Mouse (Mus musculus): Measurements from ENCODE around the gene Alg3. TPM values are rescaled to one million over a fixed set of nuclear protein-coding genes. Genes with fewer than 3 reads are reported as not detected.

Gene Alg3
- total RNA-seq, 2 experiments from 2014 or later, result 12.7 to 14.0 TPM

DNA sequence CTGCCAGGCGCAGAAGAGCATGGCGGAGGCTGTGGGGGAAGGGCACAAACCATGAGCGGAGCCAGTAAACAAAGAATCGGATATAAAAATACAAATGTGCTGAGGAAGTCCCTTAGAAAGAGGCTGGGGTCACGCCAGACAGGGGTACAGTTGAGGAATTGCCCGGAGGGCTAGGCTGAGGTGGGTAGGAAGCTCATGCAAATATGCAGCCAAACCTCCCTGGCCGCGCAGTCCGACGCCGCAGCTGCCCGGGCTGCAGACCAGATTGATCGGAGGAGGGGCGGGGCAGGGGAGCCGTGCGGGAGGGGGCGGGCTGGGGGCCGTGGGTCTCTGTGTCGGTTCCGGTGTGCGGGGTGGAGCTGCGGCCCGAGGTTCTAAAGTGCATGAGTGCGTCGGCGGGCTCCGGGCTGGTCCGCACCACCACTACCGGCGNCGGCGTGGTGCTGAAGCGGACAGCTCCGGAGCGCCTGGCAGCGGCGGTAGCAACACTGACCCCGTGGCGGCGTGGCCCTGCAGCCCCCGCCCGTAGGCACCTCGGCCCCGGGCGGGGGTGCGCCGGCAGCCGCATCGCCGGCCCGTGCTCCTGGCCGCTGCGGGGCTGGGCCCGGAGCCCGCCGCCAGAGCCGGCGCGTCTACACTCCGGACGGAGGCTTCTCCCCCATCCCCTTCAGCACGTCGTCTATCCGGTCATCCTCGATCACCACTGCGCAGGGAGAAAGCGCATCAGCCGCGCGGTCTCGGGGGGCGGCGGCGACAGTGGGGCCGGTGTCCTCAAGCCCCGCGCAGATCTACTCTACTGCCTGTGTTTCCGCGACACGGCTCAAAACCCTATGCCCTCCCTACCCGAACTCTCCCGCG is 8.2 kb upstream of the Alg3 start:
- DNase-seq (ENCODE audit: extremely low spot score in 1 of 2, low spot score in 2 of 2), result peak in 1 of 2 experiments; percentile 46
- intact Hi-C loops (cut with DNase I), result no loop called here

DNA sequence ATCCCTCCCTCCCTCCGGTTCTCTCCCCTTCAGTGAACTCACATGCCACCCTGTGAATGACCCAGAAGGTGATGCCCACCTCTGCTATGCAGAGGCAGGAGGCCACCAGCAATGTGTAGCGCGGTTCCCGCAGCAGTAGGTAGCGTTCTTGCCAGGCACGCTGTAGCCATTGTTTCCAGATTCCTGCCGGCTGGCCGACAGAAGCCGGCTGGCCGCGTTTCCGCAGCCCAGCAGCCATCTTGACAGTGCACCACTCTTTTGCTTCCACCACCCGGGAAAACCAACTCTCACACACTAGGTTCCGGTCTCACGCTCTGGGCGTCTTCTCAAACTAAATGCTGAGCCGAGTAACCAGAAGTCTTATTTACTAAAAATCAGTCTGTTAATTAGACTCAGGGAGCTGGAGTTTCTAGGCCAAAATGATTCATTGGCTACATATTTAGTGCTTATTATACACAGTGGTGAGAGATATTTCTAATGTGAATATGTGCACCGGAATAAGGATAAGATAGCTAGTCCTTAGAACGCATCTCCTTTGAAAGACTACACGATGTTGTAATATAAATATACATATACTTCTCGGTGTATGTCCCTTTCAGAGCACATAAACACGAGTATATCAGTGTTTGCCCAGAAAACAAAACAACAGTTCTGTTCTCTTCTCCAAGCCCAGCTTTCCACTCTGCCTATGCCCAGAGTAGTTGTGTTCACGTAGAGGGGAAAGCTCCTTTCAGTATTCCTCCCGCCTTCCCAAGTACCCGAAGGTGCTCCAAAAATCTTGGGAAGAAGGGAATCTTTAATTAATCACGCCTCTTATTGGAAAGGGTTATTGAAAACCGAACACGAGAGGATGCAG is 806 bp downstream of the Alg3 start:
- DNase-seq (ENCODE audit: extremely low spot score in 1 of 2, low spot score in 2 of 2), result peak; percentile 80 to 83
- intact Hi-C loops (cut with DNase I), result no loop called here

DNA sequence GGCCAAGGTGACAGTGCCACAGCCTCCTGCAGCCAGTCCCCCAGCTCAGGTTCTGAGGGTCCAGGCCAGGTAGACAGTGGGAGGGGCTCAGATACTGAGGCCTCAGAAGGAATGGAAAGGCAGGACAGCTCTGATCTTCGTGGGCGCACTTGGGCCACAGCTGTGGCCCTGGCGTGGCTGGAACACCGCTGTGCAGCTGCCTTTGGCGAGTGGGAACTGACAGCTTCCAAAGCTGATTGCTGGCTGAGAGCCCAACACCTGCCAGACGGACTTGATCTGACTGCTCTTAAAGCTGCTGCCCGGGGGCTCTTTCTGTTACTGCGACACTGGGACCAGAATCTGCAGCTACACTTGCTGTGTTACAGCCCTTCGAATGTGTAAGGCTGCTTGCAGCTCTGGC is 6.8 kb downstream of the Alg3 start:
- no peak for DNase-seq (ENCODE audit: extremely low spot score in 1 of 2, low spot score in 2 of 2)
- intact Hi-C loops (cut with DNase I), result no loop called here

DNA sequence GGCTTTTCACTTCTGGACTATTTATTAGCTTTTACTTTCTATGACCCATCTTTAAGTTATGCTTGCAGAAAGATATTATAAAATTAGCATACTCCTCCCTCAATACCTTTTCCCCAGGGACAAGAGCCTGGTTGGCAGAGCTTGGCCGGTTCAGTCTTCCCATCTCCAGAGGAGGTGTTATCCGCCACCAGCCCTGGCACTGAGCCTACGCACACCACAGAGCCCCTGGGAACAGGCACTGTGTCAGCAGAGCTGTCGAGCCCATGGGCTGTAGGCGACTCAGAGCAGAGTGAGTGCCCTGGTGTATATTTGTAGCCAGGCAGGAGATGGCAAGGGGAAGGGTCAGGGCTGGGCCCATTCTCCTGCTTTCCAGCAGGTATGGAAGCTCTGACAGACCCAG is 11.0 kb downstream of the Alg3 start:
- no peak for DNase-seq (ENCODE audit: extremely low spot score in 1 of 2, low spot score in 2 of 2)

DNA sequence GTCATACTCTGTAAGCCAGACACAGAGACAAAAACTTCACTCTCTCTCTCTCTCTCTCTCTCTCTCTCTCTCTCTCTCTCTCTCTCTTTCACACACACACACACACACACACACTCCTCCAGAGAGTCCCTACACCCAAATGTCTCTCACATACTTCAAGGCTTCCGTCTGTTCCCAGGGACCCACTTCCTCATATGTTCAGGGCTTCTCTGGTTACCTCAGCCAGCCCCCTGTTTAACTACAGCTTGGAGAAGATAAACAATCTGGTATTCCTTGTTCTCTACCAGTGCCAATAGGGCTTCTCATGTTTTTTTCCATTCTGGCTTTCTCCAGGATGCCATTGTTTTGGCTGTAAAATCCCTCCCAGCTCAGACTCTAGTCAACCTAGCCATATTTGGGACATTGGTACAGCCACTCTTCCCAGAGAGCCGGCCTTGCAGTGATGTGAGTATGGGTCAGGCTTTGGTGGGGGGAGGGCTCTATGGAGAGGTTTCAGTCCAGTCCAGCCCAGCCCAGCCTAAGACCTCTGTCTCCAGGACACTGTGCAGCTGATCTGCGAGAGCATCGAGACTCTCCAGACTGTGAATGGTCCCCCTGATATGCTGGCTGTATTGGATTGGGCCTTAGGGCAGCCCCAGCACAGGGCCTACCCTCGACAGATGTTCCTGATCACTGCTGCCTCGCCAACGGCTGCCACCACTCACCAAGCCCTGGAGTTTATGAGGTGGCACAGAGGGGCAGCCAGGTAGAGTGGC is 14.7 kb downstream of the Alg3 start:
- no peak for DNase-seq (ENCODE audit: extremely low spot score in 1 of 2, low spot score in 2 of 2)
- intact Hi-C loops (cut with DNase I), result no loop called here

More for the DNA sequence above, 11.0 kb downstream of the Alg3 start:
- intact Hi-C loops (cut with DNase I), result no loop called here

DNA sequence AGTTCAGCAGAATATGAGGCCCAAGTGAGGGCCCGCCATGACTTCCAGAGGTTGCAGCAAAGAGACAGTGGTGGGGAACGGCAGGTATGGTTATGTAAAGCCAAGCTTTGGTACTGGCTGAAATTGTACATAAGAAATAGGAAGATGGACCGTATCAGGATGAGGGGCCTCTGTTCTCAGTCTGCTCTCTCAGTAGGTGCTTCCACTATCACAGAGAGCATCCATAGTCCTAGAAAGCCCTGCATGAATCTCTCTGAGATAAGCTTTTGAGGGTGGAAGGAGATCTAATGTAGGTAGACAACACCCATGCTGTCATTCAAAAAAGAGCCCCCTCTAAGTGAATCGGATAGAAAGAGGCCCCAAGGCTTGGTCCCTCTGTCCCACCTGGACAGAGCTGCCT is 15.8 kb downstream of the Alg3 start:
- DNase-seq (ENCODE audit: extremely low spot score in 1 of 2, low spot score in 2 of 2), result no peak
- intact Hi-C loops (cut with DNase I), result no loop called here

DNA sequence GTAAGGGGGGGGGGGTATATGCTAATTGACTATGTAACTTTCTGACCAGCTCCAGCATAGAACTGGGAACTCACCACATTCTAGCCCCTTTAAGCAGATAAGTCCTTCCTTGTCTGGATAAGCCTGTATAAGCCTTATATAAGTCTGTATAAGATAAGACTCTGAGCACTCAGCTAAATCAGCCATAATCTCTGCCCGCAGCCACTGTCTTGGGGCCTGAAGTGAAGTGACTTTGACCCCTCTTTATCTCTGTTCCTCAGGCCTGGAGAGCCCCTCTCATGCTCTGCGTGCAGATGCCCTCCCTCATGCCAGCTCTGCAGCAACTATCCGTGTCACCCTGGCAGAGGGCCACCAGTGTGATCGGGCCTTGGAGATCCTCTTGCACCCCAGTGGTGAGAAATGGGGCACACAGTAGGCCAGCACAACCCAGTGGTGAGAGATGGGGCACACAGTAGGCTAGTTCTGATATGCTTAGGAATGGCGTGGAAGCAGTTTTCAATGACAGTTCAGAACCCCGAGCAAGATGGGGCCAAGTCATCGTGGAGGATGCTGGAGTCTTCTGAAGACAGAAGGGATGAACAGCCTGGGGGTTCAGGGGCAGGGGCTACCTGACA is 16.4 kb downstream of the Alg3 start:
- intact Hi-C loops (cut with DNase I), result no loop called here
- DNase-seq (ENCODE audit: extremely low spot score in 1 of 2, low spot score in 2 of 2), result no peak

DNA sequence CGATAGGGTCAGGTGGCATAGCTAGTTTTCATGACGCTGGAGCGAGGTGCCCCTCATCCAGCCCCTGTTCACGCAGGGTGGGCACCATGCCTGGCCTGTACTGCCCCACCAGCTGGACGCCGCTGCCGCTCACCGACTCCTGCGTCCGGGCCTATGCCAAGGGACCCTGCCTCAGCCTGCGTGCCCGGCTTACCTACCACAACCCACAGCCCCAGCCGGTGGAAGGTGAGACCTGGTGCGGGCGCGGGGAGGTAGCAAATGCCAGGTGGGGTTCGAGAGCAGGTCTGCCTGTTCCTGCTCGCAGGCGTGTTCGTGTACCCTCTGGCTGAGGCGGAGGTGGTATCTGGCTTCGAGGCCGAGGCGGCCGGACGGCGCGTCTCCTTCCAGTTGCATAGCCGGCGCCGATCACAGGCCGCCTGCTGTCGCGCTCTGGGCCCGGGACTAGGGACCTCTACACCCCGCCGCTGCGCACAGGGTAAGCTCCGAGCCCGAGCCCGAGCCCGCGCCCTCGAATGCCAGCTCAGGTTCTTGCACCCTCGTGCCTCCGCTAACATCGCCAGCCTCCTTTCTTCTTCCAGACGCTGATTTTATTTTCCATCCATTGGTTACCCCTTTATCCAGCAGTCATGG is 20.3 kb downstream of the Alg3 start:
- intact Hi-C loops (cut with DNase I), result loop anchor here (5.0 kb wide), 1 partner anchor 96 kb away; no protein-coding TSS in a partner anchor
- peak in 1 of 2 experiments; percentile 51 for DNase-seq (ENCODE audit: extremely low spot score in 1 of 2, low spot score in 2 of 2)

DNA sequence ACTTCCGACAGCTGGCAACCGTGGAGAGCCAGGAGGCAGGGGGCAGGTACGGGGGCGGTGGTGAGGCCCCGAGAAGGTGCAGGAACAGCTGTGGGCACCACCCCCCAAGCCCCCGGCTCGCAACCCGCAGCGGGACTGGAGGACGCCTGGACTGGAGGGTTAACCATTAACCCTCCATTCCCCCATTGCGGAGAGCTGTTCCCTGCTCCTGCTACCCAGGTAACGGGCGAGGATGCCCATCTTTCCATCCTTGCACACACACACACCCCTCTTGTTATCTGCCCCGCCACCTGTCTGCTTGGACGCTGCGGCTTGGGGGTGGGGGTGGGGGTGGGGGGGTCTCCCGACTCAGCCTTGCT is 20.9 kb downstream of the Alg3 start:
- DNase-seq (ENCODE audit: extremely low spot score in 1 of 2, low spot score in 2 of 2), result no peak
- intact Hi-C loops (cut with DNase I), result loop anchor here (5.0 kb wide), 1 partner anchor 97 kb away; no protein-coding TSS in a partner anchor

DNA sequence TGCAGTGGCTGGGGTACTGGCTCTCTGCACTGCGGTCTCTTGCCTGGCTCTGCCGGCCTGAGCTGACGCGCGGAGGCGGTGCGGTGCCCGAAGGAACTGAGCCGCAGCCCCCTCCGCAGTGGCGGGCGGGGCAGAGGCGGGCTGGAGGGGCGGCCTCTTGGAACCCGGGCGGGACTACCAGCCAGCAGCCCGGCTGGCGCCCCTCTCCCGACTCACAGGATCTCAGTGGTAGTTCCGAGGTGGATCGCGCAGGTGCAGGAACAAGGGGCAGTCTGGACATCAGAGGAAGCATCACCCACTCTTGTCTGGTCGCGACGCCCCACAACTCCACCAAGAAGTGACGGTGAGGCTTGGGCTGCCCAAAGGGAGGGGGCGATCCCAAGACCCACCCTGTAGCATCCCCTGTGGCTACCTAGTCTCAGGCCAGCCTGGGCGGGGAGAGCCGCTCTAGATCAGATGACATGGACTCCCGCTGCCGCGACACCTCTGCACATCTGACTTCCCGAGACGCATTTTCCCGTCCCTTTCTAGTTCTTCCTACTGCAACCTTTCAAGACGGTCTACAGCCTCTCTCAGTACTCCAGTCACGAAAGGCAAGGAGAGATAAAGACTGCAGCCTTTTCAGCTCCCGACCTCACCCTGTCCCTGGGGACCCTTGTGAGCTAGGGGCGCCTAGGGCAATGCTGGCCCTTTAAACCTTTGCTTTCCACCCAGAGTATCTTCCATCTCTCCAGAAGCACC is 21.4 kb downstream of the Alg3 start:
- peak; percentile 26 to 75 for DNase-seq (ENCODE audit: extremely low spot score in 1 of 2, low spot score in 2 of 2)
- intact Hi-C loops (cut with DNase I), result loop anchor here (5.0 kb wide), 1 partner anchor 97 kb away; no protein-coding TSS in a partner anchor

DNA sequence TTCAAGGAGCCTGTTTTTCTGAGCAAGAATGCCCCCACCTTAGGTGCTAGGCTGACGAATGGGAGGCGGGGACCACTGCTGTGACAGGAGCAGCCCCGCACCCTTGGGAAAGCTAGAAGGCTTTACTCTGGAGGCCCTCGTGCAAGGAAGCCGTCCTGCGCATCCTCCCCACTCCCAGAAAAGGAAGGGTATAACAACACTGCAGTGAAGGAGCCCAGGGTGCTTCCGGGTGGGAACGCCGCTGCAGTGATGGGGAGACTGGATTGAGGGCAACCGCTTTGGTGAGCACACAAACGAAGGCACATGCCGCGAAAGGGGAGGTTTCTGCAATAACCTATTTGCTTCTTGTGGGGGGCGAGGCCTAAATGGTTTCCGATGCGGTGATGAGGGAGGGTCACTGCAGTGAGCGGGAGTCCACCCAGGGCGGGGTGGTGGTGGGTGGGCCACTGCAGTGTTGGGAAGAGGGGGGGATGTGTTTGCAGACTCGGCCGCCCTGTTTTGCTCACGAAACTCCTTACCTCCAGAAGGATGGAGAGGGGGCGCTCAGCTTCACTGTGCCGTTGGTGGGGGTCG is 22.1 kb downstream of the Alg3 start, which contains the start of gene Vwa5b2:
Vwa5b2 (plus strand) TSS at position 106 of the 573 bp plus-strand sequence.
- DNase-seq (ENCODE audit: extremely low spot score in 1 of 2, low spot score in 2 of 2), result peak; percentile 36 to 61
- intact Hi-C loops (cut with DNase I), result no loop called here

DNA sequence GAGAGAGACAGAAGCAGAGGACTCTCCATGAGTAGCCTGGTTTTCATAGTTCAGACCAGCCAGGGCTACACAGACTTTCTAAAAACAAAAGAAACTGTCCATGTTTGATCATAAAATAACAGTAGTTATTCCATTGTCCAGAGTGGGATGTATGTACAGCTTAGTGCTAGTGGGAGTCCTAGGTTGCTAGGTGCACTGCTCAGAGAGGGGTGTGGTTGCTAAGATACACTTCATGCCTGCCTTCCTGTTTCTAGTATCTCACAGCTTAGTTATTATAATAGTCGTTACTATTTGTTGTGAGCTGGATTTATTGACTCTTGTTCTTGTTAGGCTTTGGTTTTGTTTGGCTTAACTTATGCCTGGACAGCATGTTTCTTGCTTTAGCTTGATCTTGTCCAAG is 46.5 kb downstream of the Alg3 start:
- no peak for DNase-seq (ENCODE audit: extremely low spot score in 1 of 2, low spot score in 2 of 2)
- intact Hi-C loops (cut with DNase I), result no loop called here

DNA sequence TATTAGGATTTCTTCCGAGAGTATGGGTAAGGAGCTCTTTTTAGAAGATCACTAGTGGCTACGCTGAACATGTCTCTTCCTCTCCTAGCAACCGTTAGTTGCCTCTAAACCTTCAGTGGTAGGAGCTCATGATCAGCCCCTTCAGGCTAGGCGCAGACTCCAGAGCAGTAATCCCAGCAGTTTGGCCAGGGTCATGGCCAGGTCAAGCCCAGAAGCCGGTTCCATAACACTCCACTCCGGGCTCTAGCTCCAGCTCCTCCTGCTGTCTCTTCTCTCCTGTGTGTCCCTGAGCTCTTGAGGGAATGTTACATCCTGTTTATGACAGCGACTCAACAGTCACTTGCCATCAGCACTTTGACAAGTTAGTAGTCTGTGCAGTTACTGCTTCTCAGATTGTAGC is 54.2 kb downstream of the Alg3 start:
- intact Hi-C loops (cut with DNase I), result no loop called here
- DNase-seq (ENCODE audit: extremely low spot score in 1 of 2, low spot score in 2 of 2), result no peak

Small RNA genes lying within 50 kb of the gene (microRNA-seq; reads per million reads assigned to microRNA genes)
- 745 reads per million, percentile 74 among the genes with 10 or more reads in this experiment for gene Mir1224

Other genes starting within 250 kb of the Alg3 start
- 100 to 1,000 TPM; 182 to 183 TPM for gene Abcc5, start 185.3 kb downstream of the Alg3 start, total RNA-seq (2021)
- gene Eif2b5, start 112.9 kb downstream of the Alg3 start, total RNA-seq (2021), result 10 to 100 TPM; 61.4 to 66.7 TPM
- 10 to 100 TPM; 84.8 to 87.8 TPM for gene Dvl3, start 94.8 kb downstream of the Alg3 start, total RNA-seq (2021)
- gene Ap2m1, start 76.3 kb downstream of the Alg3 start, total RNA-seq (2021), result 100 to 1,000 TPM; 950 to 999 TPM
- gene Abcf3, start 63.2 kb downstream of the Alg3 start, total RNA-seq (2021), result 10 to 100 TPM; 67.0 to 80.0 TPM
- gene Vwa5b2, start 22.3 kb downstream of the Alg3 start, total RNA-seq (2021), result 10 to 100 TPM; 78.1 to 78.5 TPM
- 1 to 10 TPM; 2.1 to 2.3 TPM for gene Eef1akmt4, start 142 bp downstream of the Alg3 start, total RNA-seq (2021)
- gene Gm49333, start 125 bp downstream of the Alg3 start, total RNA-seq (2021), result not detected
- gene Camk2n2, start 9.6 kb upstream of the Alg3 start, total RNA-seq (2021), result 100 to 1,000 TPM; 224 to 225 TPM
- 10 to 100 TPM; 29.0 TPM for gene Ece2, start 18.1 kb upstream of the Alg3 start, total RNA-seq (2021)
- gene Psmd2, start 39.9 kb upstream of the Alg3 start, total RNA-seq (2021), result 100 to 1,000 TPM; 261 to 263 TPM
- 100 to 1,000 TPM; 361 to 366 TPM for gene Eif4g1, start 56.6 kb upstream of the Alg3 start, total RNA-seq (2021)
- 100 to 1,000 TPM; 264 to 267 TPM for gene Fam131a, start 81.5 kb upstream of the Alg3 start, total RNA-seq (2021)
- 10 to 100 TPM; 26.3 to 28.3 TPM for gene Polr2h, start 105.9 kb upstream of the Alg3 start, total RNA-seq (2021)
- gene Clcn2, start 106.0 kb upstream of the Alg3 start, total RNA-seq (2021), result 10 to 100 TPM; 50.9 to 51.1 TPM
- gene Chrd, start 121.4 kb upstream of the Alg3 start, total RNA-seq (2021), result 10 to 100 TPM; 18.4 to 21.8 TPM
- gene Thpo, start 122.8 kb upstream of the Alg3 start, total RNA-seq (2021), result 1 to 10 TPM; 1.4 to 2.0 TPM

Measured in left cerebral cortex, postnatal 10 days (tissue).